Mouse (Mus musculus): ENCODE measurements at regions not wholly inside any gene's neighbourhood (a gene's known extent, or its start where the extent isn't known, plus 50 kb on each side); places are given as distances from the start of the nearest gene placed in this dataset.

GRCm38 (mm10) chr2:179096861-179097260 is 345.4 kb upstream of the Cdh4 start:
- TF ChIP-seq CTCF (IDR thresholded peaks at IDR 0.05) (no peak), EP300 (IDR thresholded peaks at IDR 0.05) (no peak)
